Mouse (Mus musculus): ENCODE results near the gene Nup50.

Nup50 gene

GRCm38 (mm10) chr15:84953259-84953658, 30.0 kb downstream of the Nup50 start:
- DNase-seq (ENCODE audit: low spot score): no peak

GRCm38 (mm10) chr15:84957851-84958250, 34.6 kb downstream of the Nup50 start:
- no peak for DNase-seq (ENCODE audit: low spot score)

- no peak for DNase-seq (ENCODE audit: low spot score)
Observed at GRCm38 (mm10) chr15:84958331-84958730, 35.1 kb downstream of the Nup50 start.

GRCm38 (mm10) chr15:84959891-84960290, 36.7 kb downstream of the Nup50 start:
- no peak for DNase-seq (ENCODE audit: low spot score)

- DNase-seq (ENCODE audit: low spot score): no peak
Observed at GRCm38 (mm10) chr15:84960692-84961091, 37.5 kb downstream of the Nup50 start.

GRCm38 (mm10) chr15:84962518-84962917, 39.3 kb downstream of the Nup50 start:
- DNase-seq (ENCODE audit: low spot score): no peak

GRCm38 (mm10) chr15:84964771-84965170, 41.6 kb downstream of the Nup50 start:
- no peak for DNase-seq (ENCODE audit: low spot score)

- no peak for DNase-seq (ENCODE audit: low spot score)
Observed at GRCm38 (mm10) chr15:84965575-84966360, 42.6 kb downstream of the Nup50 start.

- DNase-seq (ENCODE audit: low spot score): no peak
Observed at GRCm38 (mm10) chr15:84968534-84968933, 45.3 kb downstream of the Nup50 start.

- no peak for DNase-seq (ENCODE audit: low spot score)
Observed at GRCm38 (mm10) chr15:84972860-84973543, 49.8 kb downstream of the Nup50 start.

- no peak for DNase-seq (ENCODE audit: low spot score)
Observed at GRCm38 (mm10) chr15:84973544-84973871, 50.3 kb downstream of the Nup50 start.

GRCm38 (mm10) chr15:84975729-84976128, 52.5 kb downstream of the Nup50 start:
- DNase-seq (ENCODE audit: low spot score): no peak

GRCm38 (mm10) chr15:84981609-84982313, 58.5 kb downstream of the Nup50 start:
- no peak for DNase-seq (ENCODE audit: low spot score)

- no peak for DNase-seq (ENCODE audit: low spot score)
Observed at GRCm38 (mm10) chr15:84982888-84983287, 59.7 kb downstream of the Nup50 start.

- DNase-seq (ENCODE audit: low spot score): no peak
Observed at GRCm38 (mm10) chr15:84983721-84984120, 60.5 kb downstream of the Nup50 start.

- no peak for DNase-seq (ENCODE audit: low spot score)
Observed at GRCm38 (mm10) chr15:84985516-84986160, 62.4 kb downstream of the Nup50 start.

- no peak for DNase-seq (ENCODE audit: low spot score)
Observed at GRCm38 (mm10) chr15:84986171-84987019, 63.2 kb downstream of the Nup50 start.

- no peak for DNase-seq (ENCODE audit: low spot score)
Observed at GRCm38 (mm10) chr15:84987020-84987815, 64.0 kb downstream of the Nup50 start.

GRCm38 (mm10) chr15:84987874-84988825, 64.9 kb downstream of the Nup50 start, which contains the start of gene 5031439G07Rik:
Gene 5031439G07Rik, minus strand, starts transcription at chr15:84988551.
- peak; percentile 54 for DNase-seq (ENCODE audit: low spot score)

Measured in urinary bladder, postnatal 10 days (tissue).